ENCODE assay signal across 15 mouse cellular contexts in the genomic region with DNA sequence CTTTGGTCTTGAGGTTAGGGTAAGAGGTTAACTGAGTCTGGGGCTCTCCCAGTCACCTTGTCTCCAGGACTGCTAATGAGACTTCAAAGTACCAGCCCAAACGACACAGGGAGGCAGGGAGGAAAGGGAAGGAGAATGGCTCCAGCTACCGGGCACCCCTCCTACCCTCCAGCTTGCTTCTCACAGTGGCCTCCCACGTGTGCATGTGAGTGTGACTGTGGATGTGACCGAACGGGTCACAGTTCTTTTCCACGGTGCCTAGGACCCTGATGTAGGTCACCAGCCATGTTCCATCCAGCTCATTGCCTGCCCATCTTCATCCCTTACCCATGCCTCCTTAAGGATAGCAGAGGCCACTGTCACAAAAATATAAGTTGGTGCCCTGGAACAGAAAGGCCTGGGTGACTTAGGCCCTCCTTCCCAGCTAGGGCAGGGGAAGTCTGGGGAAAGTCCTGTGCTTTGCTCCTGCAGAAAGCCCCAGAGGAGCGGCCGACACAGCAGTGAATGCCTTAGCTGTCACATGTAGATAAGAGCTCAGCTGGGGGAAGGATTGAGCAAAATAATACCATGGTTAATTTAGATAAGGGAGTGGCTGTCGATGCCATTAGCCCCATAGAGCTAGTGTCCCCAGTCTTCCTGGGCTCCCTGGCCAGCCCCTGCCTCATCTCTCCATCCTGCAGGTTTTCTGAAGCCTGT. TPM values are rescaled to one million over a fixed set of nuclear protein-coding genes. Genes with fewer than 3 reads are reported as not detected.
DNase-seq lines count a peak whose midpoint lies in the region; ATAC-seq and TF ChIP-seq lines count a peak whose summit lies in the region.
"Had no signal": no experiment of that assay in that cellular context is flagged by ENCODE, and none has a peak within 500 bp of the region (broad histone marks: within the 10 kb centered on the region; RNA-seq: fewer than 3 reads in every experiment).

No protein-coding gene starts in this region.

- no peak for ATAC-seq in midbrain, embryonic 11.5 days (ENCODE audit: low FRiP score)
- no peak for ATAC-seq in midbrain, postnatal 0 days (ENCODE audit: low FRiP score)
- ATAC-seq: midbrain, embryonic 16.5 days had no signal

- peak; percentile 61 for DNase-seq in heart, adult 11 months
- DNase-seq in heart, adult 18-20 months, result no peak
- no peak for DNase-seq in midbrain, embryonic 11.5 days (ENCODE audit: low spot score, missing footprints)
- DNase-seq in midbrain, postnatal 0 days (ENCODE audit: low spot score), result no peak
- peak; percentile 89 for DNase-seq in liver
- peak; percentile 58 to 73 for DNase-seq in spleen, postnatal 4 days (ENCODE audit: low spot score in 2 of 2)
- DNase-seq in adrenal gland, adult 2 months, result no peak
- no peak for DNase-seq in gastrocnemius, postnatal 25 days
- DNase-seq: cerebellum, adult 11-12 months; thymus, adult 18-20 months had no signal

- H3K36me3 ChIP-seq in midbrain, embryonic 11.5 days (ENCODE audit: control insufficient read depth, insufficient read depth, low read length), result no peaks in the 10 kb centered on the region
- H3K36me3 ChIP-seq in midbrain, postnatal 0 days (ENCODE audit: insufficient read depth, low read length), result no peaks in the 10 kb centered on the region
- H3K36me3 ChIP-seq: embryonic facial prominence, embryonic 13.5 days; hindbrain, embryonic 13.5 days; limb, embryonic 15.5 days had no signal

- no peaks in the 10 kb centered on the region for H3K9me3 ChIP-seq in midbrain, embryonic 11.5 days (ENCODE audit: control insufficient read depth, low read length)
- no peaks in the 10 kb centered on the region for H3K9me3 ChIP-seq in midbrain, postnatal 0 days (ENCODE audit: low read length)
- H3K9me3 ChIP-seq: embryonic facial prominence, embryonic 13.5 days; hindbrain, embryonic 13.5 days; limb, embryonic 15.5 days had no signal

- H3K9ac ChIP-seq in midbrain, embryonic 11.5 days (ENCODE audit: low read length), result no peak overlapping the region
- H3K9ac ChIP-seq in midbrain, postnatal 0 days (replicated peaks; ENCODE audit: low read length, poor library complexity, severe bottlenecking), result no peak overlapping the region
- H3K9ac ChIP-seq: embryonic facial prominence, embryonic 13.5 days; hindbrain, embryonic 13.5 days; limb, embryonic 15.5 days had no signal

- H3K4me1 ChIP-seq in midbrain, embryonic 11.5 days (ENCODE audit: control insufficient read depth, insufficient read depth, low read length), result peaks cover 11% of the 10 kb centered on the region; the same call in 1 of the 2 replicates
- peaks cover 3% of the 10 kb centered on the region; the same call in 1 of the 2 replicates for H3K4me1 ChIP-seq in midbrain, postnatal 0 days (ENCODE audit: insufficient read depth, low read length)

- TF ChIP-seq CTCF in midbrain, postnatal 0 days (IDR thresholded peaks at IDR 0.05), result no peak

- peaks cover 12% of the 10 kb centered on the region for H3K27me3 ChIP-seq in midbrain, embryonic 11.5 days (ENCODE audit: control insufficient read depth, insufficient read depth, low read length)
- no peaks in the 10 kb centered on the region for H3K27me3 ChIP-seq in midbrain, postnatal 0 days (ENCODE audit: insufficient read depth, low read length)
- H3K27me3 ChIP-seq: embryonic facial prominence, embryonic 13.5 days; limb, embryonic 15.5 days had no signal

- peak overlapping the region; percentile 52; the same call in 1 of the 2 replicates for H3K27ac ChIP-seq in midbrain, embryonic 11.5 days (ENCODE audit: low read depth, low read length)
- H3K27ac ChIP-seq in midbrain, postnatal 0 days (ENCODE audit: low read depth, low read length), result no peak overlapping the region
- H3K27ac ChIP-seq: embryonic facial prominence, embryonic 13.5 days; hindbrain, embryonic 13.5 days; kidney, postnatal 0 days; limb, embryonic 15.5 days had no signal

- H3K4me3 ChIP-seq in midbrain, embryonic 11.5 days (ENCODE audit: low read depth, low read length), result no peak overlapping the region
- no peak overlapping the region for H3K4me3 ChIP-seq in midbrain, postnatal 0 days (ENCODE audit: low read depth, low read length)
- H3K4me3 ChIP-seq: embryonic facial prominence, embryonic 13.5 days; hindbrain, embryonic 13.5 days; limb, embryonic 15.5 days had no signal

- no peak overlapping the region for H3K4me2 ChIP-seq in midbrain, embryonic 11.5 days
- no peak overlapping the region for H3K4me2 ChIP-seq in midbrain, postnatal 0 days (ENCODE audit: low read depth, low read length, poor library complexity, severe bottlenecking)
- H3K4me2 ChIP-seq: embryonic facial prominence, embryonic 13.5 days; hindbrain, embryonic 13.5 days; limb, embryonic 15.5 days had no signal

- WGBS in midbrain, embryonic 11.5 days, result 67% methylated on average over 9 of the region's 9 CpGs
- WGBS in midbrain, postnatal 0 days, result 65% methylated on average over 9 of the region's 9 CpGs

RNA-seq across cellular contexts. Expression of gene Ttc39a, which starts 4.4 kb away (rescaled TPM):
- total RNA-seq in heart, adult 18-20 months (2021), result 1 to 10 TPM; 1.7 to 2.1 TPM
- 2.2 TPM in 2 replicates for polyA plus RNA-seq in midbrain, embryonic 11.5 days (2014; fragmentation: Nextera tagmentation; extraction: Ambion mirVana)
- total RNA-seq in midbrain, postnatal 0 days (2014; rRNA removed), result 3.2 and 5.2 TPM in 2 replicates
- 4.7 TPM in 2 replicates for polyA plus RNA-seq in midbrain, postnatal 0 days (2015; fragmentation: Nextera tagmentation; extraction: Ambion mirVana)
- total RNA-seq in adrenal gland, adult 2 months (2021), result 1 to 10 TPM; 3.4 to 8.7 TPM
- polyA plus RNA-seq in adrenal gland, adult 2 months (2012; rRNA removed), result 8.6 and 8.8 TPM in 2 replicates
- under 1 TPM; 0.18 to 0.64 TPM for total RNA-seq in gastrocnemius, postnatal 25 days (2021)

Comparison
In these comparisons a context has a peak if more than half of its experiments do, and no peak if none do; other contexts are left out.
1. DNase-seq: peak in heart, adult 11 months (single experiment), liver (single experiment) and spleen, postnatal 4 days (2 of 2); none in heart, adult 18-20 months (0 of 2), midbrain, embryonic 11.5 days (single experiment), midbrain, postnatal 0 days (single experiment), adrenal gland, adult 2 months (single experiment) and gastrocnemius, postnatal 25 days (single experiment).